Mouse (Mus musculus) cortical plate, adult 2 months (tissue): ENCODE measurements around the gene Rps24.

ENCODE experiments used
- CTCF ChIP-seq: fragments of 200-500 bp; IDR thresholded peaks from 2 replicates; pipeline ENCODE4 v1.5.1; 2011; ENCODE audit warnings: mild to moderate bottlenecking, control low read depth, low read length; ENCODE audit not compliant: insufficient read depth; ENCODE audit errors: extremely low read depth
- POLR2A ChIP-seq: fragments of 200-500 bp; IDR thresholded peaks from 2 replicates; pipeline ENCODE4 v1.6.1; 2011; ENCODE audit warnings: mild to moderate bottlenecking, low read length, control low read depth; ENCODE audit not compliant: insufficient read depth; ENCODE audit errors: extremely low read depth

DNA sequence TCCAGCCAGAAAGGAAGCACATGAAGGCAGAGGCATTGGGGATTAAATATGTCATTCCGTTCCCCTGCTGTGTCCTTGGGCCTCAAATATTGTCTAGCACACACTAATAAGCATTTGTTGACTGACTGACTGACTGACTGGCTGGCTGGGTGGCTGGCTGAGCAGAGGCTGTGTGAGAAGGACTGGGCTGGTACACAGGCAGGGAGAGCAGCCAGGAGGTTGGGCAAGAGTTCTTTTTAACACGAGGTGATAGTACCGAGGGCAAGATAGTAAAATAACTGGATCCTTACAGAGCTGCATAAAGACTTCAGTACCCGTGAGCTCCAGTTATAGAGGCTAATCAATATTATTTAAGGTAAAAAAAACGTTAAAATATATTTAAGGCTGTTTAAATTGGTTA is 22.6 kb downstream of the Rps24 start:
- TF ChIP-seq CTCF (no peak), POLR2A (no peak)
